Mouse (Mus musculus) embryonic facial prominence, embryonic 11.5 days (tissue): Measurements from ENCODE around the gene Pak1. TPM values are rescaled to one million over a fixed set of nuclear protein-coding genes. Genes with fewer than 3 reads are reported as not detected.

Experiments
- ATAC-seq: fragments of 200-750 bp; cut with Nextera tagmentation; replicated peaks from 2 replicates; pipeline ENCODE4 v1.8.0; 2017; ENCODE audit warnings: low read depth; ENCODE audit not compliant: insufficient number of reproducible peaks, low FRiP score, low TSS enrichment
- DNase-seq: peaks from one replicate; pipeline ENCODE4 v3.0.0-alpha.2; 2015; ENCODE audit warnings: low spot score
- H3K27ac ChIP-seq: fragments of 300-500 bp; sonication (generic); replicated peaks from 2 replicates; pipeline ENCODE4 v1.5.1; 2014; ENCODE audit warnings: mild to moderate bottlenecking, low read depth, low read length, control low read depth
- H3K27me3 ChIP-seq: fragments of 300-500 bp; sonication (generic); 2 replicates; pipeline ENCODE4 v1.6.1; 2014; ENCODE audit warnings: mild to moderate bottlenecking, low read length, moderate library complexity, mixed read lengths; ENCODE audit not compliant: control insufficient read depth, insufficient read depth
- H3K36me3 ChIP-seq: fragments of 300-500 bp; sonication (generic); replicated peaks from 2 replicates; pipeline ENCODE4 v1.6.1; 2014; ENCODE audit warnings: low read depth, mild to moderate bottlenecking, low read length, moderate library complexity, mixed read lengths; ENCODE audit not compliant: control insufficient read depth, insufficient read depth
- H3K4me1 ChIP-seq: fragments of 300-500 bp; sonication (generic); 2 replicates; pipeline ENCODE4 v1.6.1; 2014; ENCODE audit warnings: low read length, mixed read lengths; ENCODE audit not compliant: control insufficient read depth, insufficient read depth
- H3K4me2 ChIP-seq: fragments of 300-500 bp; sonication (generic); 2 replicates; pipeline ENCODE4 v1.6.1; 2014; ENCODE audit warnings: low read depth, mild to moderate bottlenecking, control low read depth, low read length, moderate library complexity
- H3K4me3 ChIP-seq: fragments of 300-500 bp; sonication (generic); 2 replicates; pipeline ENCODE4 v1.5.1; 2014; ENCODE audit warnings: low read depth, low read length, control low read depth
- H3K9ac ChIP-seq: fragments of 300-500 bp; sonication (generic); replicated peaks from 2 replicates; pipeline ENCODE4 v1.6.1; 2014; ENCODE audit warnings: mild to moderate bottlenecking, control low read depth, low read length
- H3K9me3 ChIP-seq: fragments of 300-500 bp; sonication (generic); replicated peaks from 2 replicates; pipeline ENCODE4 v1.6.1; 2016; ENCODE audit warnings: mild to moderate bottlenecking, low read length, inconsistent platforms, mixed read lengths; ENCODE audit not compliant: control insufficient read depth
- WGBS: fragments of 180-500 bp; shearing (Covaris S2); extraction: QIAGEN DNeasy Blood & Tissue Kit; methylation state at CpG from one replicate; pipeline ENCODE4 v1.1.7; 2014; 5-methylcytosine and 5-hydroxymethylcytosine counted together
- polyA plus RNA-seq: library from polyadenylated mRNA; unstranded; fragments of >200 nt; fragmentation: Nextera tagmentation; extraction: Ambion mirVana; gene quantifications from 2 replicates; pipeline ENCODE4 v1.2.1, GENCODE M21; 2014

Gene Pak1
- polyA plus RNA-seq, 1 experiment from 2014 or later = 51.4 TPM

GRCm38 (mm10) chr7:97783523-97783922, 4.8 kb upstream of the Pak1 start:
- 56% methylated on average over 5 of the region's 5 CpGs for WGBS
- no peaks in the 10 kb centered on the region for H3K4me1 ChIP-seq
- H3K9ac ChIP-seq = no peak overlapping the region
- no peak overlapping the region for H3K4me3 ChIP-seq
- ATAC-seq = no peak
- H3K36me3 ChIP-seq = no peaks in the 10 kb centered on the region
- DNase-seq = no peak
- H3K27me3 ChIP-seq = no peaks in the 10 kb centered on the region
- H3K27ac ChIP-seq = no peak overlapping the region
- H3K4me2 ChIP-seq = no peak overlapping the region
- no peaks in the 10 kb centered on the region for H3K9me3 ChIP-seq

GRCm38 (mm10) chr7:97788669-97789483, 535 bp downstream of the Pak1 start:
- DNase-seq = peak; percentile 53
- Histone ChIP-seq H3K4me1 (no peaks in the 10 kb centered on the region), H3K36me3 (no peaks in the 10 kb centered on the region), H3K9me3 (no peaks in the 10 kb centered on the region), H3K4me2 (peak overlapping the region; percentile 89), H3K27ac (peak overlapping the region; percentile 31; the same call in 1 of the 2 replicates), H3K9ac (peak overlapping the region; percentile 83), H3K4me3 (peak overlapping the region; percentile 83), H3K27me3 (no peaks in the 10 kb centered on the region)
- ATAC-seq = no peak; the same call in none of the 2 replicates
- under 1% methylated on average over 52 of the region's 84 CpGs for WGBS

- Histone ChIP-seq H3K9ac (no peak overlapping the region), H3K4me1 (no peaks in the 10 kb centered on the region), H3K4me2 (no peak overlapping the region), H3K27ac (no peak overlapping the region), H3K36me3 (no peaks in the 10 kb centered on the region), H3K9me3 (no peaks in the 10 kb centered on the region), H3K4me3 (no peak overlapping the region), H3K27me3 (no peaks in the 10 kb centered on the region)
- WGBS = 33% methylated on average over 2 of the region's 2 CpGs
- ATAC-seq (no peak), DNase-seq (no peak)
Measured at GRCm38 (mm10) chr7:97790272-97790671, 1.9 kb downstream of the Pak1 start.

- Histone ChIP-seq H3K27ac (no peak overlapping the region), H3K9ac (no peak overlapping the region), H3K36me3 (no peaks in the 10 kb centered on the region), H3K4me3 (no peak overlapping the region), H3K4me1 (no peaks in the 10 kb centered on the region), H3K4me2 (no peak overlapping the region), H3K9me3 (no peaks in the 10 kb centered on the region), H3K27me3 (no peaks in the 10 kb centered on the region)
- no peak for ATAC-seq
- WGBS = 70% methylated on average over 2 of the region's 2 CpGs
- DNase-seq = no peak
Measured at GRCm38 (mm10) chr7:97792324-97792723, 4.0 kb downstream of the Pak1 start.

- no peaks in the 10 kb centered on the region for H3K4me1 ChIP-seq
- ATAC-seq = no peak
- no peak overlapping the region for H3K27ac ChIP-seq
Measured at GRCm38 (mm10) chr7:97803116-97803515, 14.8 kb downstream of the Pak1 start.

GRCm38 (mm10) chr7:97804245-97805066, 16.1 kb downstream of the Pak1 start:
- DNase-seq (no peak), ATAC-seq (0 out of 2 replicates have a peak, but pooled peaks have one; percentile 59)
- Histone ChIP-seq H3K9ac (no peak overlapping the region), H3K36me3 (no peaks in the 10 kb centered on the region), H3K9me3 (no peaks in the 10 kb centered on the region), H3K4me2 (no peak overlapping the region), H3K27me3 (no peaks in the 10 kb centered on the region), H3K4me3 (no peak overlapping the region), H3K27ac (no peak overlapping the region), H3K4me1 (no peaks in the 10 kb centered on the region)
- 52% methylated on average over 2 of the region's 2 CpGs for WGBS

More at GRCm38 (mm10) chr7:97803116-97803515, 14.8 kb downstream of the Pak1 start:
- H3K9me3 ChIP-seq = no peaks in the 10 kb centered on the region
- H3K4me3 ChIP-seq = no peak overlapping the region
- DNase-seq = no peak
- WGBS = 53% methylated on average over 2 of the region's 2 CpGs
- H3K9ac ChIP-seq = no peak overlapping the region
- H3K27me3 ChIP-seq = no peaks in the 10 kb centered on the region
- no peaks in the 10 kb centered on the region for H3K36me3 ChIP-seq
- H3K4me2 ChIP-seq = no peak overlapping the region

- WGBS = 32% methylated on average over 3 of the region's 3 CpGs
- Histone ChIP-seq H3K9me3 (no peaks in the 10 kb centered on the region), H3K4me2 (no peak overlapping the region), H3K4me1 (no peaks in the 10 kb centered on the region), H3K9ac (no peak overlapping the region), H3K36me3 (no peaks in the 10 kb centered on the region), H3K4me3 (no peak overlapping the region), H3K27me3 (no peaks in the 10 kb centered on the region), H3K27ac (no peak overlapping the region)
- ATAC-seq (no peak), DNase-seq (no peak)
Measured at GRCm38 (mm10) chr7:97805067-97805365, 16.7 kb downstream of the Pak1 start.

GRCm38 (mm10) chr7:97809307-97809706, 21.0 kb downstream of the Pak1 start:
- WGBS = 81% methylated on average over 5 of the region's 5 CpGs
- no peak overlapping the region for H3K9ac ChIP-seq
- no peak for ATAC-seq
- no peak overlapping the region for H3K4me2 ChIP-seq
- H3K4me3 ChIP-seq = no peak overlapping the region
- no peaks in the 10 kb centered on the region for H3K36me3 ChIP-seq
- H3K4me1 ChIP-seq = no peaks in the 10 kb centered on the region
- H3K9me3 ChIP-seq = no peaks in the 10 kb centered on the region
- DNase-seq = no peak
- H3K27me3 ChIP-seq = no peaks in the 10 kb centered on the region
- no peak overlapping the region for H3K27ac ChIP-seq
